Mouse (Mus musculus) MEL (cell line): ENCODE measurements at regions not wholly inside any gene's neighbourhood (a gene's known extent, or its start where the extent isn't known, plus 50 kb on each side); places are given as distances from the start of the nearest gene placed in this dataset.

Experiments
- DNase-seq: peaks from one replicate; pipeline ENCODE4 v3.0.0; 2011; ENCODE audit warnings: low read depth, low spot score
- H3K27ac ChIP-seq: 2 replicates; pipeline ENCODE4 v1.5.1; 2012; ENCODE audit warnings: low read depth, mild to moderate bottlenecking, control low read depth, low read length, moderate library complexity; ENCODE audit not compliant: control insufficient read depth
- H3K27me3 ChIP-seq, 2 experiments: fragments of 150-350 bp in 1 of 2; sonication (generic) in 1 of 2; 2 replicates each; pipeline ENCODE4 v1.6.1; 2012; ENCODE audit warnings: low read length in 2 of 2, mild to moderate bottlenecking in 2 of 2, improper control_type of control experiment in 1 of 2, moderate library complexity in 1 of 2; ENCODE audit not compliant: insufficient read depth in 2 of 2, control insufficient read depth in 1 of 2
- H3K36me3 ChIP-seq, 2 experiments: 2 replicates each; pipeline ENCODE4 v1.6.1; 2012 to 2014; ENCODE audit warnings: low read length in 2 of 2, improper control_type of control experiment in 1 of 2, inconsistent platforms in 1 of 2, mild to moderate bottlenecking in 1 of 2; ENCODE audit not compliant: insufficient read depth in 2 of 2, control insufficient read depth in 1 of 2
- H3K4me1 ChIP-seq, 2 experiments: fragments of 150-350 bp in 1 of 2; sonication (generic) in 1 of 2; 2 replicates each; pipeline ENCODE4 v1.6.1; 2012; ENCODE audit warnings: low read length in 2 of 2, improper control_type of control experiment in 1 of 2, mild to moderate bottlenecking in 1 of 2; ENCODE audit not compliant: insufficient read depth in 2 of 2, control insufficient read depth in 1 of 2
- H3K4me3 ChIP-seq, 2 experiments: fragments of 150-350 bp in 1 of 2; sonication (generic) in 1 of 2; 2 replicates each; pipeline ENCODE4 v1.5.1; 2012; ENCODE audit warnings: low read depth in 2 of 2, low read length in 2 of 2, mild to moderate bottlenecking in 2 of 2, moderate library complexity in 2 of 2, control low read depth in 1 of 2, improper control_type of control experiment in 1 of 2; ENCODE audit not compliant: control insufficient read depth in 1 of 2, insufficient read depth in 1 of 2
- H3K79me2 ChIP-seq: 2 replicates; pipeline ENCODE4 v1.6.1; 2012; ENCODE audit warnings: mild to moderate bottlenecking, low read length, moderate library complexity; ENCODE audit not compliant: control insufficient read depth, poor library complexity, insufficient read depth
- H3K9ac ChIP-seq: 2 replicates; pipeline ENCODE4 v1.6.1; 2012; ENCODE audit warnings: low read depth, mild to moderate bottlenecking, control low read depth, low read length, moderate library complexity; ENCODE audit not compliant: control insufficient read depth, poor library complexity, severe bottlenecking
- H3K9me3 ChIP-seq: fragments of 150-350 bp; sonication (generic); replicated peaks from 2 replicates; pipeline ENCODE4 v1.6.1; 2012; ENCODE audit warnings: mild to moderate bottlenecking, low read length, improper control_type of control experiment, moderate library complexity; ENCODE audit not compliant: insufficient read depth
- BHLHE40 ChIP-seq: IDR thresholded peaks from 2 replicates; pipeline ENCODE4 v1.6.1; 2012; ENCODE audit warnings: low read depth, mild to moderate bottlenecking, inconsistent platforms, low read length, improper control_type of control experiment, borderline replicate concordance
- CHD1 ChIP-seq: IDR thresholded peaks from 2 replicates; pipeline ENCODE4 v1.6.1; 2012; ENCODE audit warnings: low read depth, mild to moderate bottlenecking, inconsistent platforms, low read length, improper control_type of control experiment
- CHD2 ChIP-seq: IDR thresholded peaks from 2 replicates; pipeline ENCODE4 v1.6.1; 2011; ENCODE audit warnings: low read length, improper control_type of control experiment
- CTCF ChIP-seq, 3 experiments: IDR thresholded peaks in 2 of 3; conservative IDR thresholded peaks in 1 of 3; 2 replicates each; pipeline ENCODE4 v1.5.1; 2011 to 2012; ENCODE audit warnings: low read length in 3 of 3, low read depth in 2 of 3, mild to moderate bottlenecking in 2 of 3, improper control_type of control experiment in 1 of 3, inconsistent platforms in 1 of 3, mixed read lengths in 1 of 3, moderate library complexity in 1 of 3; ENCODE audit not compliant: control insufficient read depth in 1 of 3, insufficient read depth in 1 of 3, poor library complexity in 1 of 3, severe bottlenecking in 1 of 3
- ELF1 ChIP-seq: IDR thresholded peaks from 2 replicates; pipeline ENCODE4 v1.6.1; 2014; ENCODE audit warnings: low read depth, mild to moderate bottlenecking, inconsistent platforms, low read length, improper control_type of control experiment, moderate library complexity
- EP300 ChIP-seq, 2 experiments: IDR thresholded peaks; 2 replicates each; pipeline ENCODE4 v1.6.1; 2011; ENCODE audit warnings: improper control_type of control experiment in 2 of 2, low read length in 2 of 2, low read depth in 1 of 2, mild to moderate bottlenecking in 1 of 2
- ETS1 ChIP-seq: IDR thresholded peaks from 2 replicates; pipeline ENCODE4 v1.6.1; 2012; ENCODE audit warnings: low read depth, mild to moderate bottlenecking, inconsistent platforms, low read length, improper control_type of control experiment, moderate library complexity
- GATA1 ChIP-seq: IDR thresholded peaks from 2 replicates; pipeline ENCODE4 v1.6.1; 2011; ENCODE audit warnings: low read depth, low read length, improper control_type of control experiment
- KAT2A ChIP-seq: conservative IDR thresholded peaks from 2 replicates; pipeline ENCODE4 v1.6.1; 2012; ENCODE audit warnings: low read depth, low read length, improper control_type of control experiment, inconsistent platforms
- MAFK ChIP-seq: IDR thresholded peaks from 2 replicates; pipeline ENCODE4 v1.6.1; 2011; ENCODE audit warnings: low read depth, mild to moderate bottlenecking, low read length, improper control_type of control experiment, borderline replicate concordance
- MAZ ChIP-seq: IDR thresholded peaks from 2 replicates; pipeline ENCODE4 v1.6.1; 2012; ENCODE audit warnings: low read depth, mild to moderate bottlenecking, inconsistent platforms, low read length, improper control_type of control experiment
- MXI1 ChIP-seq: IDR thresholded peaks from 2 replicates; pipeline ENCODE4 v1.6.1; 2011; ENCODE audit warnings: mild to moderate bottlenecking, low read depth, low read length, improper control_type of control experiment
- NELFE ChIP-seq: IDR thresholded peaks from 2 replicates; pipeline ENCODE4 v1.6.1; 2011; ENCODE audit warnings: low read depth, low read length, improper control_type of control experiment
- POLR2AphosphoS2 ChIP-seq: IDR thresholded peaks from 2 replicates; pipeline ENCODE4 v1.6.1; 2011; ENCODE audit warnings: low read length, improper control_type of control experiment
- POLR2AphosphoS5 ChIP-seq: IDR thresholded peaks from 2 replicates; pipeline ENCODE4 v1.6.1; 2012; ENCODE audit warnings: low read depth, borderline replicate concordance, mild to moderate bottlenecking, inconsistent platforms, low read length, moderate library complexity, mixed read lengths
- SIN3A ChIP-seq: IDR thresholded peaks from 2 replicates; pipeline ENCODE4 v1.6.1; 2012; ENCODE audit warnings: low read length, improper control_type of control experiment, inconsistent platforms
- SMC3 ChIP-seq: IDR thresholded peaks from 2 replicates; pipeline ENCODE4 v1.6.1; 2011; ENCODE audit warnings: low read depth, low read length, improper control_type of control experiment
- TBP ChIP-seq: IDR thresholded peaks from 2 replicates; pipeline ENCODE4 v1.8.0; 2011; ENCODE audit warnings: low read depth, low read length, improper control_type of control experiment
- USF1 ChIP-seq: IDR thresholded peaks from 2 replicates; pipeline ENCODE4 v1.6.1; 2014; ENCODE audit warnings: low read depth, mild to moderate bottlenecking, inconsistent platforms, low read length, improper control_type of control experiment, moderate library complexity
- ZC3H11A ChIP-seq: IDR thresholded peaks from 2 replicates; pipeline ENCODE4 v1.6.1; 2012; ENCODE audit warnings: low read depth, mild to moderate bottlenecking, inconsistent platforms, low read length, improper control_type of control experiment
- ZKSCAN1 ChIP-seq: IDR thresholded peaks from 2 replicates; pipeline ENCODE4 v1.6.1; 2012; ENCODE audit warnings: low read depth, mild to moderate bottlenecking, inconsistent platforms, low read length, improper control_type of control experiment, moderate library complexity
- ZMIZ1 ChIP-seq: IDR thresholded peaks from 2 replicates; pipeline ENCODE4 v1.6.1; 2012; ENCODE audit warnings: low read depth, mild to moderate bottlenecking, inconsistent platforms, low read length, improper control_type of control experiment, moderate library complexity
- ZNF384 ChIP-seq: IDR thresholded peaks from 2 replicates; pipeline ENCODE4 v1.6.1; 2012; ENCODE audit warnings: low read depth, mild to moderate bottlenecking, inconsistent platforms, low read length, improper control_type of control experiment

GRCm38 (mm10) chr3:144308616-144309015 lies 103.6 kb upstream of the Lmo4 start:
- Histone ChIP-seq H3K9ac (no peak overlapping the region), H3K36me3 (no peaks in the 10 kb centered on the region), H3K79me2 (no peaks in the 10 kb centered on the region), H3K4me1 (no peaks in the 10 kb centered on the region), H3K9me3 (no peaks in the 10 kb centered on the region), H3K27me3 (no peaks in the 10 kb centered on the region), H3K4me3 (no peak overlapping the region), H3K27ac (no peak overlapping the region)
- TF ChIP-seq ZMIZ1 (no peak), NELFE (no peak), TBP (no peak), ZNF384 (no peak), EP300 (IDR thresholded peaks at IDR 0.05; ENCODE audit: low read depth in 1 of 2, low read length in 2 of 2) (no peak), SIN3A (no peak), MAZ (no peak), ELF1 (no peak), CHD2 (no peak), BHLHE40 (no peak), USF1 (no peak), POLR2AphosphoS2 (no peak), GATA1 (no peak), MXI1 (no peak), ZKSCAN1 (no peak), CHD1 (no peak), SMC3 (no peak)
- DNase-seq: no peak

GRCm38 (mm10) chr3:144307557-144307956 lies 102.5 kb upstream of the Lmo4 start:
- no peak overlapping the region for H3K4me3 ChIP-seq
- H3K9ac ChIP-seq: no peak overlapping the region
- no peak overlapping the region for H3K27ac ChIP-seq
- H3K36me3 ChIP-seq: no peaks in the 10 kb centered on the region
- TF ChIP-seq CTCF (IDR thresholded peaks at IDR 0.05 in 2 of 3, conservative IDR thresholded peaks at IDR 0.05 in 1 of 3; ENCODE audit: control insufficient read depth in 1 of 3, insufficient read depth in 1 of 3, low read depth in 2 of 3, low read length in 3 of 3, poor library complexity in 1 of 3, severe bottlenecking in 1 of 3): no peak
- TF ChIP-seq KAT2A: no peak
- no peak for TF ChIP-seq ETS1
- no peak for TF ChIP-seq POLR2AphosphoS5
- no peak for TF ChIP-seq MAZ
- TF ChIP-seq POLR2AphosphoS2: no peak
- no peak for TF ChIP-seq MAFK
- TF ChIP-seq ZC3H11A: no peak
- no peak for TF ChIP-seq ZMIZ1
- no peak for TF ChIP-seq CHD2
- TF ChIP-seq, all 39 proteins: peak for 0
- H3K9me3 ChIP-seq: no peaks in the 10 kb centered on the region
- no peak for DNase-seq
- no peaks in the 10 kb centered on the region for H3K27me3 ChIP-seq
- H3K4me1 ChIP-seq: no peaks in the 10 kb centered on the region
- no peaks in the 10 kb centered on the region for H3K79me2 ChIP-seq
